Mouse (Mus musculus) embryonic fibroblast, embryonic 13.5 days (primary cell): Measurements from ENCODE around the gene Lrrc4c. TPM values are rescaled to one million over a fixed set of nuclear protein-coding genes. Genes with fewer than 3 reads are reported as not detected.

Experiments used
- H3K27ac ChIP-seq: 2 replicates; pipeline ENCODE4 v1.5.1; 2012; ENCODE audit warnings: low read length, control low read depth, inconsistent platforms; ENCODE audit not compliant: insufficient read depth
- H3K4me1 ChIP-seq: 2 replicates; pipeline ENCODE4 v1.6.1; 2011; ENCODE audit warnings: low read length; ENCODE audit not compliant: control insufficient read depth, insufficient read depth
- H3K4me3 ChIP-seq: 2 replicates; pipeline ENCODE4 v1.5.1; 2011; ENCODE audit warnings: mild to moderate bottlenecking, control low read depth, low read length; ENCODE audit not compliant: insufficient read depth
- CTCF ChIP-seq: IDR thresholded peaks from 2 replicates; pipeline ENCODE4 v1.5.1; 2011; ENCODE audit warnings: mild to moderate bottlenecking, control low read depth, low read length, moderate library complexity, borderline replicate concordance; ENCODE audit not compliant: insufficient read depth
- POLR2A ChIP-seq: IDR thresholded peaks from 2 replicates; pipeline ENCODE4 v1.6.1; 2011; ENCODE audit warnings: low read depth, mild to moderate bottlenecking, control low read depth, low read length, moderate library complexity
- polyA plus RNA-seq: library from polyadenylated mRNA; stranded (reverse); fragments of >200 nt; gene quantifications from 2 replicates; pipeline ENCODE4 v1.2.4, GENCODE M21; 2011; ENCODE audit warnings: low read depth; ENCODE audit not compliant: missing spikeins, insufficient read length

The Lrrc4c gene
- polyA plus RNA-seq, 1 experiment = 6.3 TPM

DNA sequence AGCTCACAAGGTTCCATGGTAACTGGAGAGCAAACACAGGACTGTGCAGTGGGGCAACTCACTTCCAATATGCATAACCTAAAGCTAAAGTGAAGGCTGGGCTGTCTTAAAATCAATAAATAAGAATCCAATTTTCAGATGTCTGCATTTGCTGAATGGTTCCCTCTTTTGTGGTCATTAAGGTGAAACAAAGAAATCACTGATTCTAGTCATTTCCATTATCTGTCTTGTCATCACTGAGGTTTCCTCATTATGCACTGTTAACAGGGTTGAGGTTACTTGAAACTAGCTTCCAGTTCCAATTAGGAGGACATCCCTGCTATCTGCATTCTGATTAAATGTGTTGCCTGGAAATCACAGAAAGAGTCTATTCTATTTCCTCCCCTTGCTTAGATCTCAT, 1291.5 kb downstream of the Lrrc4c start:
- H3K4me1 ChIP-seq = no peaks in the 10 kb centered on the region
- TF ChIP-seq CTCF (no peak), POLR2A (no peak)
- H3K4me3 ChIP-seq = no peak overlapping the region
- no peak overlapping the region for H3K27ac ChIP-seq

- H3K4me3 ChIP-seq = no peak overlapping the region
- TF ChIP-seq POLR2A (no peak), CTCF (no peak)
- no peak overlapping the region for H3K27ac ChIP-seq
- no peaks in the 10 kb centered on the region for H3K4me1 ChIP-seq
Measured at GRCm38 (mm10) chr2:97610566-97610965, 1292.6 kb downstream of the Lrrc4c start.

DNA sequence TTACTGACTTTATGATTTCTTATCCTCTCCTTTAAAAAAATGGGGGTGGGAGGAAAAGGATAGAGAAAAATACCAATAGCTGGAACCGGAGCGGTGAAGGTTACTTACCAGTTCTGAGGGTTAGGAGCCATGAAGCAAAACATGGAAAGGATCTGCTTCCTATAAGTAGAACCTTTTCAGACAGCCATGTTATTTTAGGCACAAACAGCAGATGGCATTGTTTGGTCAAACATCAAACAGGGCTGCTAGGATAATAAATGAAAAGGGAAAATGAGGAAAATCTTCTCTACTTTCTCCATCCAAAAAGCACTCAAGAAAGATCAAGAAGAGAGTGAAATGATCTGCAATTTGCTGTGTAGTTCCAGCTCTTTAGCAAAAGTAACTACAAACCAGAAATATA, 1296.8 kb downstream of the Lrrc4c start:
- Histone ChIP-seq H3K27ac (no peak overlapping the region), H3K4me1 (no peaks in the 10 kb centered on the region), H3K4me3 (no peak overlapping the region)
- TF ChIP-seq POLR2A (no peak), CTCF (no peak)

DNA sequence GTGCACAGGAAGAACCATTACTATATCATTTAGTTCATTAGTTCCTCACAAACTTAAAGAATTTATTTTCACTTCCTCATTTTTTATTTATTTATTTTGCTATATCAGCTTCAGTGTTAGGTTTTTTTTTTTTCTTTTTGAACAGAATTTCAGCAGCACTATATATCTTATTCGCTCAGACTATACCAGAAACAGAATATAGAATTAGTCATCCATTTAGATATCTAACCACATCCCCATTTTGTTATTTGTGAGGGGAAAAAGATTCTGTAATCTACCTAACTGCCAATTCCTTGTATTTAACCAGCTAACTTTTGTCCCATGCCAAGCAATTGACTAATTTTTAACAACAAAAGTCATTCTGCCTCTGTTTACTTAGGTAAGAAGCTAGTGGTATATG, 1300.6 kb downstream of the Lrrc4c start:
- no peak for TF ChIP-seq CTCF

DNA sequence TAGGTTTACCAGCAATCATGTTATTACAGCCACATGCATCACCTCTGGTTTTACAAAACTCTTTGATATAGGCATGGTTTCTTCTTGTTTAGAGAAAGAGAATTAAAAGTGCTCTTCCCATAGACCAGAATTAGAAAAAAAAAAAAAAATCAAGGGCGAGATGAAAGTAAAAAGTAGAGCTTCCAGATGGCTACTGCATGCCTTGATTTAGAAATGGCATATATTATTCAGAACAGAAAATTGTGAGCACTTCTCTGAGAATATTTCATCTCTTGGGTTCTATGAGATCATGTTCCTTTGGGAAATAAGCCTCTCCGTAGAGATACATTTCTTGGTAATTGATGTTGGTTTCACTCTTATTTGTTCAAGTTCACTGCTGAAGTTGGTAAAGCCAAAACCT, 1322.0 kb downstream of the Lrrc4c start:
- TF ChIP-seq POLR2A = no peak
- no peak for TF ChIP-seq CTCF
- no peak overlapping the region for H3K27ac ChIP-seq
- no peaks in the 10 kb centered on the region for H3K4me1 ChIP-seq
- no peak overlapping the region for H3K4me3 ChIP-seq

More for the DNA sequence above, 1300.6 kb downstream of the Lrrc4c start:
- H3K4me1 ChIP-seq = no peaks in the 10 kb centered on the region
- H3K27ac ChIP-seq = no peak overlapping the region
- no peak overlapping the region for H3K4me3 ChIP-seq

DNA sequence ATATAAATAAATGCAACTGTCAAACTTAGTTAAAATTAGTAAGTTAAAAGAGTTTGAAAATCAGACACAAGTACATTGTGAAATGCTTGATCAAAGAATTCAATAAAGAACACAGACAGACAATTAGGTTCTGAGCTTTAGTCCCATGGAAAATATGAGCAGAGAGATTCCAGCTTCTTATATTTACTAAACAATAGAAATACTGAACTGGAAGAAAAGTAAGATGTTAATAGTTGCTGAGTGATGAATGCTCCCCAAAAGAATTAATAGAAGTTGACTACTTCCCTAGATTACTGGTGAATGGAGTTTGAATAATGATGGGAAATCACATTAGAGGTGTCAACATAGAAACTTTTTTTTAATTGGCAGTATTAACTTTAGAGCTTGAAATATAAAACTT, 1323.7 kb downstream of the Lrrc4c start:
- TF ChIP-seq POLR2A (no peak), CTCF (no peak)
- Histone ChIP-seq H3K4me1 (no peaks in the 10 kb centered on the region), H3K27ac (no peak overlapping the region), H3K4me3 (no peak overlapping the region)

DNA sequence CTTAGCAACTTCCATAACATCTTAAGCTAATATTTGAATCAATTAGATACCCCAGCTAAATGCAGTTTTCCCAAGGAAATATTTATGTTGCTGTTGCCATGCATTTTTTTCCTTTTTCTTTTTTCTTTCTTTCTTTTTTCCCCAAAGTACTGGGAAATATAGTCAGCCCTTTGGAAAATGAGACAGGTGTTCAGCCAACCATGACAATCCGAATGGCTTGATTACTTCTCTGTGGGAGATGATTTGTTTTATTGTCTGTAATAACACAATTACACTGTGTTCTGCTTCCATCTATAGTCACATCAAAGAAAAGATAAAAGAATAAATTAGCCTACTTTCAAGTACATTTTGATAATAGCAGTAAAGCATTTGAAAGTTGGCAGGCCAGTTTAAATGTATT, 1334.7 kb downstream of the Lrrc4c start:
- no peak overlapping the region for H3K4me3 ChIP-seq
- no peak overlapping the region for H3K27ac ChIP-seq
- no peaks in the 10 kb centered on the region for H3K4me1 ChIP-seq
- TF ChIP-seq CTCF = no peak
- TF ChIP-seq POLR2A = no peak
